Mouse (Mus musculus) E14TG2a.4 (cell line): ENCODE measurements at regions not wholly inside any gene's neighbourhood (a gene's known extent, or its start where the extent isn't known, plus 50 kb on each side); places are given as distances from the start of the nearest gene placed in this dataset.

Source experiments
- CTCF ChIP-seq: conservative IDR thresholded peaks from 2 replicates; pipeline ENCODE4 v1.5.1; 2014; ENCODE audit warnings: low read length
- NANOG ChIP-seq: IDR thresholded peaks from 2 replicates; pipeline ENCODE4 v1.6.1; 2014; ENCODE audit warnings: borderline replicate concordance, low read length, mixed read lengths

- TF ChIP-seq CTCF (peak; percentile 18), NANOG (no peak)
Observed at GRCm38 (mm10) chr13:6316201-6316600, 231.7 kb upstream of the Pitrm1 start.
